Mouse (Mus musculus) lung, postnatal 0 days (tissue): ENCODE results near the gene Bdp1.

ENCODE experiments used
- CTCF ChIP-seq: IDR thresholded peaks from 2 replicates; pipeline ENCODE4 v1.5.1; 2016; ENCODE audit warnings: antibody characterized with exemption, mild to moderate bottlenecking
- EP300 ChIP-seq: IDR thresholded peaks from 2 replicates; pipeline ENCODE4 v1.6.1; 2016; ENCODE audit warnings: antibody characterized with exemption, mild to moderate bottlenecking, control low read depth

- no peak for TF ChIP-seq CTCF
- no peak for TF ChIP-seq EP300
These were observed 37.9 kb upstream of the Bdp1 start for GRCm38 (mm10) chr13:100141646-100142314.
